ENCODE assay signal across 8 mouse cellular contexts in genomic region chr8:125066913-125067595, GRCm38 (mm10). TPM values are rescaled to one million over a fixed set of nuclear protein-coding genes. Genes with fewer than 3 reads are reported as not detected.
DNase-seq lines count a peak whose midpoint lies in the region; ATAC-seq and TF ChIP-seq lines count a peak whose summit lies in the region.

No protein-coding gene starts in this region.

- H3K27ac ChIP-seq in embryonic facial prominence, embryonic 10.5 days (replicated peaks): peak overlapping the region; percentile 71
- H3K27ac ChIP-seq in limb, embryonic 12.5 days: peak overlapping the region; percentile 76
- 0 out of 2 replicates have a peak overlapping the region, but pooled peaks have one; percentile 15 for H3K27ac ChIP-seq in midbrain, embryonic 12.5 days (replicated peaks)
- H3K27ac ChIP-seq in spleen, adult 2 months (ENCODE audit: insufficient read depth, low read length): peak overlapping the region; percentile 86

- no peak for ATAC-seq in limb, embryonic 12.5 days (ENCODE audit: insufficient number of reproducible peaks, insufficient read depth, low FRiP score, low TSS enrichment, low read depth)
- ATAC-seq in midbrain, embryonic 12.5 days (ENCODE audit: low FRiP score, low read depth): no peak

- H3K4me3 ChIP-seq in embryonic facial prominence, embryonic 10.5 days: peak overlapping the region; percentile 8; the same call in 1 of the 2 replicates
- no peak overlapping the region for H3K4me3 ChIP-seq in limb, embryonic 12.5 days (replicated peaks)
- no peak overlapping the region for H3K4me3 ChIP-seq in midbrain, embryonic 12.5 days
- H3K4me3 ChIP-seq in spleen, adult 2 months (ENCODE audit: extremely low read depth, insufficient read depth, insufficient read length): 0 out of 2 replicates have a peak overlapping the region, but pooled peaks have one; percentile 3

- H3K4me1 ChIP-seq in embryonic facial prominence, embryonic 10.5 days: peaks cover 27% of the 10 kb centered on the region
- H3K4me1 ChIP-seq in limb, embryonic 12.5 days (replicated peaks): peaks cover 12% of the 10 kb centered on the region
- 0 out of 2 replicates have a peak, but pooled peaks cover 3% of the 10 kb centered on the region for H3K4me1 ChIP-seq in midbrain, embryonic 12.5 days
- peaks cover 15% of the 10 kb centered on the region; the same call in 1 of the 2 replicates for H3K4me1 ChIP-seq in spleen, adult 2 months (ENCODE audit: control insufficient read depth, insufficient read depth, insufficient read length)

- 29% methylated on average over 12 of the region's 12 CpGs for WGBS in embryonic facial prominence, embryonic 10.5 days
- 36% methylated on average over 12 of the region's 12 CpGs for WGBS in limb, embryonic 12.5 days
- WGBS in midbrain, embryonic 12.5 days: 45% methylated on average over 12 of the region's 12 CpGs
- WGBS in spleen, adult 2 months: 2% methylated on average over 12 of the region's 12 CpGs

- H3K27me3 ChIP-seq in embryonic facial prominence, embryonic 10.5 days (replicated peaks; ENCODE audit: low read depth, poor library complexity, severe bottlenecking): no peaks in the 10 kb centered on the region
- H3K27me3 ChIP-seq in limb, embryonic 12.5 days: 0 out of 2 replicates have a peak, but pooled peaks cover 6% of the 10 kb centered on the region
- H3K27me3 ChIP-seq in midbrain, embryonic 12.5 days: no peaks in the 10 kb centered on the region
- no peaks in the 10 kb centered on the region for H3K27me3 ChIP-seq in spleen, adult 2 months (ENCODE audit: control insufficient read depth, insufficient read depth, low read length)

- H3K4me2 ChIP-seq in limb, embryonic 12.5 days: peak overlapping the region; percentile 23; the same call in 1 of the 2 replicates
- H3K4me2 ChIP-seq in midbrain, embryonic 12.5 days (replicated peaks): no peak overlapping the region

- no peak overlapping the region for H3K9ac ChIP-seq in limb, embryonic 12.5 days (replicated peaks)
- H3K9ac ChIP-seq in midbrain, embryonic 12.5 days (replicated peaks): no peak overlapping the region

- DNase-seq in 3T3-L1 (ENCODE audit: low read depth, low spot score): peak; percentile 63
- peak; percentile 70 for DNase-seq in adrenal gland, postnatal 10 days
- DNase-seq in embryonic facial prominence, embryonic 10.5 days (ENCODE audit: low spot score): peak; percentile 74
- peak; percentile 84 to 88 for DNase-seq in heart, adult 9 months (ENCODE audit: low spot score in 2 of 2)
- peak; percentile 56 to 66 for DNase-seq in kidney, adult 8-10 months
- DNase-seq in spleen, adult 2 months (ENCODE audit: low read depth in 1 of 2, low spot score in 2 of 2): peak; percentile 62 to 77

- no peaks in the 10 kb centered on the region for H3K36me3 ChIP-seq in embryonic facial prominence, embryonic 10.5 days (replicated peaks)
- no peaks in the 10 kb centered on the region for H3K36me3 ChIP-seq in limb, embryonic 12.5 days
- H3K36me3 ChIP-seq in midbrain, embryonic 12.5 days: no peaks in the 10 kb centered on the region
- no peaks in the 10 kb centered on the region for H3K36me3 ChIP-seq in spleen, adult 2 months (ENCODE audit: control insufficient read depth, insufficient read depth, low read length)

- H3K9me3 ChIP-seq in embryonic facial prominence, embryonic 10.5 days: no peaks in the 10 kb centered on the region
- no peaks in the 10 kb centered on the region for H3K9me3 ChIP-seq in limb, embryonic 12.5 days
- H3K9me3 ChIP-seq in midbrain, embryonic 12.5 days: no peaks in the 10 kb centered on the region

- no peak; the same call in 1 of the 2 replicates for TF ChIP-seq POLR2A in spleen, adult 2 months (IDR thresholded peaks at IDR 0.05; ENCODE audit: low read depth, low read length)

- peak; percentile 39; the same call in 1 of the 2 replicates for TF ChIP-seq CTCF in spleen, adult 2 months (IDR thresholded peaks at IDR 0.05; ENCODE audit: extremely low read depth, insufficient read depth, insufficient read length, insufficient replicate concordance)

RNA-seq across cellular contexts. Expression of gene Disc1, which starts 13.1 kb away (rescaled TPM):
- total RNA-seq in adrenal gland, postnatal 10 days (2021): 1 to 10 TPM; 3.6 TPM
- polyA plus RNA-seq in embryonic facial prominence, embryonic 10.5 days (2016; fragmentation: Nextera tagmentation; extraction: Ambion mirVana): 1.7 and 2.3 TPM in 2 replicates
- polyA plus RNA-seq in limb, embryonic 12.5 days (2016; fragmentation: Nextera tagmentation; extraction: Ambion mirVana): 1.5 and 2.0 TPM in 2 replicates
- polyA plus RNA-seq in midbrain, embryonic 12.5 days (2016; fragmentation: Nextera tagmentation; extraction: Ambion mirVana): 1.6 and 2.3 TPM in 2 replicates
- 1.6 and 1.8 TPM in 2 replicates for polyA plus RNA-seq in spleen, adult 2 months (2012; rRNA removed)

RNA-seq across cellular contexts. Expression of gene Tsnax, which starts 54.3 kb away (rescaled TPM):
- 10 to 100 TPM; 71.1 to 80.4 TPM for total RNA-seq in adrenal gland, postnatal 10 days (2021)
- polyA plus RNA-seq in embryonic facial prominence, embryonic 10.5 days (2016; fragmentation: Nextera tagmentation; extraction: Ambion mirVana): 128 and 133 TPM in 2 replicates
- 134 and 142 TPM in 2 replicates for polyA plus RNA-seq in limb, embryonic 12.5 days (2016; fragmentation: Nextera tagmentation; extraction: Ambion mirVana)
- polyA plus RNA-seq in midbrain, embryonic 12.5 days (2016; fragmentation: Nextera tagmentation; extraction: Ambion mirVana): 146 and 154 TPM in 2 replicates
- 21.0 and 22.7 TPM in 2 replicates for polyA plus RNA-seq in spleen, adult 2 months (2012; rRNA removed)

Comparison
In these comparisons a context has a peak if more than half of its experiments do, and no peak if none do; other contexts are left out.
1. H3K27ac ChIP-seq: peak in every context shown above with its lines; median percentile 86 in spleen, adult 2 months; 76 in limb, embryonic 12.5 days; 71 in embryonic facial prominence, embryonic 10.5 days; 15 in midbrain, embryonic 12.5 days.
2. H3K4me3 ChIP-seq: peak in embryonic facial prominence, embryonic 10.5 days (single experiment) and spleen, adult 2 months (single experiment); none in limb, embryonic 12.5 days (single experiment) and midbrain, embryonic 12.5 days (single experiment).
3. Peak in every context shown above with its lines, with median percentiles within 50 percentile points of each other: DNase-seq.